Mouse (Mus musculus): Measurements from ENCODE around the gene Nol10. TPM values are rescaled to one million over a fixed set of nuclear protein-coding genes. Genes with fewer than 3 reads are reported as not detected.

Gene Nol10
- polyA plus RNA-seq, 1 experiment from 2014 or later, result 25.9 TPM

DNA sequence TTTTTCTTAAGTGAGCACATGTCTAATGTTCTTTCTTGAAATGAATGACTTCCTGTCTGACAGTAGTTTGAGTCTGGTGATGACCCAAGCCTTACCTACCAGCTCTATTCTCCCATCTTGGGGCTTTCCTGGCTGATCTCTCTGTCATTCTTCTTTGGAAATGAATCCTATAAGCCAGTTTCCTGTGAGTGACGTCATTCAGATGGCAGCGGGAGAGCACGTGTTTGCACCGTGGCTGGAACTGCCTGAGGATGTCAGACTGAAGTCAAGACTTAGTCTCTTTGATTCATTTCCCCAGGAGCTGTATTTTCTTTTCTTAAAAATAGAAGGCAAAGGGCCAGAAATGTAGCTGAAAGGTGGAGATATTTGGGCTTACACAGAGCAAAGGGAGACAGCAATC is 42.3 kb downstream of the Nol10 start:
- WGBS, result 63% methylated on average over 4 of the region's 4 CpGs
- H3K4me1 ChIP-seq, result no peaks in the 10 kb centered on the region
- H3K9me3 ChIP-seq, result no peaks in the 10 kb centered on the region
- no peaks in the 10 kb centered on the region for H3K27me3 ChIP-seq
- no peak overlapping the region for H3K9ac ChIP-seq
- H3K27ac ChIP-seq, result no peak overlapping the region
- no peak overlapping the region for H3K4me2 ChIP-seq (replicated peaks)
- ATAC-seq (ENCODE audit: low FRiP score, low read depth), result no peak
- no peak overlapping the region for H3K4me3 ChIP-seq
- H3K36me3 ChIP-seq, result peaks cover 28% of the 10 kb centered on the region

DNA sequence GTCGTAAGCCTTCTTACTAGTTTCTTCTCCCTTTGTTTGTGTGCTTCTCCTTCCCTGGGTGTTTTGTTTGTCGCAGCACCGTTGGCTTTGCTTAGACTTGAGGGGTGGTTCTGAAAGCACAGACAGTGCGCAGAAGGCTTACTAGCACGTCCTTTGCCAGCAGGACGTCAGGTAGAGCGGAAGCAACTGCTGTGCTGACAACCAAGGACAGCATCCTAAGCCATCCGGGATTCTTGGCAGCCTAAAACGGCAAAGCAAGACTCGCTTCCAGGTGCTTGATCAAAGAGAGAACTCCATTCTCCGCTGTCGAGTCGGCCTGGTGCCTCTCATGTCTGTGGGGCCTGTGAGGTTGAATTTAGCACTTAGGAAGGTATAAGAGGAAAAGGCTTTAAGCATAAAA is 44.9 kb downstream of the Nol10 start:
- peaks cover 22% of the 10 kb centered on the region for H3K36me3 ChIP-seq
- H3K9ac ChIP-seq, result no peak overlapping the region
- H3K4me3 ChIP-seq, result no peak overlapping the region
- 77% methylated on average over 13 of the region's 13 CpGs for WGBS
- H3K27me3 ChIP-seq, result no peaks in the 10 kb centered on the region
- no peak for ATAC-seq (ENCODE audit: low FRiP score, low read depth)
- no peaks in the 10 kb centered on the region for H3K9me3 ChIP-seq
- H3K4me2 ChIP-seq (replicated peaks), result no peak overlapping the region
- no peak overlapping the region for H3K27ac ChIP-seq
- no peaks in the 10 kb centered on the region for H3K4me1 ChIP-seq

DNA sequence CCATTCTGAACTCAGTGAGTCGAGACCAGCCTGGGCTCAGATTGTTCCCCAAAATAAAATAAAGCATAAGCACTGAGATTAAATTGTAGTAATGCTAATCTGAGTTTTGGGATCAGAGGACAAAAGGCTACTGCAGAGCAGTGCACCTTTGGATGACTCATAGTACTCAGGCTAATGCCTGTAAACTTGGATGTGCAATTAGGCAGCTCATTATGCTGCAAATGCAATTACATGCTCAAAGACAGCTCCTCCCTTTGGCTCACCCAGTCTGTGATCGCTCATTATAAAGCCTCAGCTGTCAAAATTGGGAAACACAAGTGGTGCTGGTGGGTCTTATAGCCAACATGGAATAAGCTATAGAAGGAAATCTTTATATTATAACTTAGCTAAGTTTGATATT is 48.9 kb downstream of the Nol10 start:
- H3K36me3 ChIP-seq, result peaks cover 34% of the 10 kb centered on the region
- WGBS, result 68% methylated on average over 2 of the region's 2 CpGs
- H3K27ac ChIP-seq, result no peak overlapping the region

DNA sequence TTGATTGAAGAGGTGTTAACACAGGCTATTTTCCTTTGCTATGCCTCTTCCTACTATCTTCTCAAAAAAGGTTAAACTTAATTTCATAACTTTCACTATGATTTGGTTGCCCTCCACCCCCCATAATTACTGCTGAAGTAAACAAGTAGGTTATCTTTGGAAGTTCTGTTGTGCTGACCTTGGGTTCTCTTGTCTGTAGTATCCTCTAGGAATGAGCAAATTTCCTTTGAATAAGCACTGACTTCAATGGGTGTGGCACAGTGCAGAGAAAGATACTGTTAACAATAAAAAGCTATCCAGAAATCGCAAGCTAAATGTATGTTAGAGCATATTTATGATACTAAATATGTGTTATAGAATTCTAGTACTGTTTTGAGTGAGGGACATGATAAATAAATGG is 53.2 kb downstream of the Nol10 start:
- no peak for ATAC-seq (ENCODE audit: low FRiP score, low read depth)

More for the DNA sequence above, 48.9 kb downstream of the Nol10 start:
- Histone ChIP-seq H3K27me3 (no peaks in the 10 kb centered on the region), H3K9me3 (no peaks in the 10 kb centered on the region), H3K4me3 (no peak overlapping the region), H3K4me2 (replicated peaks) (no peak overlapping the region), H3K9ac (no peak overlapping the region), H3K4me1 (no peaks in the 10 kb centered on the region)
- no peak for ATAC-seq (ENCODE audit: low FRiP score, low read depth)

DNA sequence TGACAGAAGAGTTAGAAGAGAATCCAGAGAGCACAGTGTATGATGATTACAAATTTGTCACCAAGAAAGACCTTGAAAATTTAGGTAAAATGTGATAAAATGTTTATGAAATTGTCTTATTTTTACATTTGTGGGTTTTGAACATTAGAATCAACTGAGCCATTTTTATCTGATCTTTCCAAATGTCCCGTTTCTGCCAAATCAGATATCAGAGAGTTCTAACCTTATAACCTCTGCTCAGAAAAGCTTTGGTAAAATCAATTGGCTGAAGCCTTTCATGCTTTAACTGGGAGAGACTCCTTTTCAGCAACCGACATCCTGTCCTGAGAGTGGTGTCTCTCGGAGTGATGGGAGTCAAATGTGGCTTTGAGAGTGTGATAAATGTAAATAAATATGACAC is 53.9 kb downstream of the Nol10 start:
- Histone ChIP-seq H3K9me3 (no peaks in the 10 kb centered on the region), H3K4me2 (replicated peaks) (no peak overlapping the region), H3K36me3 (peaks cover 47% of the 10 kb centered on the region), H3K27me3 (no peaks in the 10 kb centered on the region), H3K4me1 (no peaks in the 10 kb centered on the region), H3K4me3 (no peak overlapping the region), H3K27ac (no peak overlapping the region), H3K9ac (no peak overlapping the region)
- 84% methylated on average over 3 of the region's 3 CpGs for WGBS
- no peak for ATAC-seq (ENCODE audit: low FRiP score, low read depth)

More for the DNA sequence above, 53.2 kb downstream of the Nol10 start:
- H3K4me3 ChIP-seq, result no peak overlapping the region
- 92% methylated on average over 1 of the region's 1 CpGs for whole genome bisulfite sequencing
- H3K4me2 ChIP-seq (replicated peaks), result no peak overlapping the region
- no peak overlapping the region for H3K9ac ChIP-seq
- no peak overlapping the region for H3K27ac ChIP-seq
- no peaks in the 10 kb centered on the region for H3K9me3 ChIP-seq
- H3K4me1 ChIP-seq, result no peaks in the 10 kb centered on the region
- H3K36me3 ChIP-seq, result peaks cover 45% of the 10 kb centered on the region
- no peaks in the 10 kb centered on the region for H3K27me3 ChIP-seq

DNA sequence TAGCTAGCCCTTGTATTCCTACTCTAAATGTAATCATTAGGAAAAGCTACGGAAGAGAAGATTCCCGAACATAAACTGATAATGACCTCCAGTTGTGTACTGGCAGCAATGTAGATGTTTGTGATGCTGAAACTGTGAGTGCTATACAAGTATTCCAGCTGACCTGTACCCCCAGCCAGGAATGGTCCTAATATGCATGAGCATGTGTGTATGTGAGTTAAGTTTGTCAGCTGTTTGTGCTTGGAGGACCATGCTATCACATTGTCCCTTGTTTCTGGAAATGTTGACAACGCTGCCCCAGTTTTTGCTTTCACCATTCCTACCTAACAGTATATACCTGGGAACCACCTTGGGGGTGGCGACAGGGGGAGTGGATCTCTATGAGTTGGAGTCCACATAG is 55.7 kb downstream of the Nol10 start:
- H3K36me3 ChIP-seq, result peaks cover 62% of the 10 kb centered on the region
- H3K4me2 ChIP-seq (replicated peaks), result no peak overlapping the region
- no peaks in the 10 kb centered on the region for H3K9me3 ChIP-seq
- 91% methylated on average over 4 of the region's 4 CpGs for WGBS
- H3K27ac ChIP-seq, result no peak overlapping the region
- no peak overlapping the region for H3K4me3 ChIP-seq
- H3K27me3 ChIP-seq, result no peaks in the 10 kb centered on the region
- no peak for ATAC-seq (ENCODE audit: low FRiP score, low read depth)
- no peaks in the 10 kb centered on the region for H3K4me1 ChIP-seq
- no peak overlapping the region for H3K9ac ChIP-seq

DNA sequence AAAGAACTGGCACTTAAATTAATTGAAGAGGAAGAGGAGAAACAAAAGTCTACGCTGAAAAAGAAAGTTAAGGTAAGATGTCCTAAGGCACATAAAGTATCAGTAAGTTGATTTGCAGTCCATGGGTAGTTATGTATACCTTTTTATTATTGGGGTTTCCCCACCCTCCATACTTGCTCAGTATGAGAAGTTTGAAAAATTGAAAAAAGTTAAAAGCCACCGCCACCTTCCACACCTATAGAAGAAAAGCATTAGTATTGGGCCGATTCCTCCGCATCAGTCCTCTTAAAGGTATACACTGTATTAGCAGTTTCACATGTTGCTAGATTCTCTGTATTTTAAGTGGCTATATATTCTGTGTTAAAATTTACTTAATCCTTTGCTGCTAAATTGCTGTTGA is 58.6 kb downstream of the Nol10 start:
- no peak overlapping the region for H3K4me3 ChIP-seq
- no peaks in the 10 kb centered on the region for H3K27me3 ChIP-seq
- no peak overlapping the region for H3K9ac ChIP-seq
- 83% methylated on average over 4 of the region's 4 CpGs for WGBS
- no peak overlapping the region for H3K27ac ChIP-seq
- no peak overlapping the region for H3K4me2 ChIP-seq (replicated peaks)
- no peaks in the 10 kb centered on the region for H3K4me1 ChIP-seq
- no peaks in the 10 kb centered on the region for H3K9me3 ChIP-seq
- ATAC-seq (ENCODE audit: low FRiP score, low read depth), result no peak
- H3K36me3 ChIP-seq, result peaks cover 59% of the 10 kb centered on the region

DNA sequence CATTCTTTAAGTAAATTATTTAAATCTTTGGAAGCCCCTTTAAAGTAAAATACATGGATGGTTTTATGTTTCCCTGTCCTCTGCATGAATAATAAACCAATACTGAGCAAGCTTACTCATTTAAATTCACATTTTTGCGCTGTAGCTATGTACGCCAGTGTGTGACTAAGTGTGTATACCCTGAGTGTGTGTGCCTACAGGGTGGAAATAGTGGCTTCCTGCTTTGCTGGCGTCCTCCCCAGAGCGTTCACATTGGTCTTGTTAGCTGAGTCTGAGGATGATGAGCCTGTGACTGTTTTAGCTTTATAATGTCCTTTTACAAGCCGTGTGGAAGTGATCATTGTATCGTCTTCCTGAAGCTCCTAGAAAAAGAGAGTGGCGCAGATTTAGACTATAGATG is 60.1 kb downstream of the Nol10 start:
- Histone ChIP-seq H3K27ac (no peak overlapping the region), H3K4me1 (no peaks in the 10 kb centered on the region), H3K36me3 (peaks cover 53% of the 10 kb centered on the region), H3K4me3 (no peak overlapping the region), H3K4me2 (replicated peaks) (no peak overlapping the region), H3K27me3 (no peaks in the 10 kb centered on the region), H3K9ac (no peak overlapping the region), H3K9me3 (no peaks in the 10 kb centered on the region)
- 83% methylated on average over 7 of the region's 7 CpGs for WGBS
- ATAC-seq (ENCODE audit: low FRiP score, low read depth), result no peak

DNA sequence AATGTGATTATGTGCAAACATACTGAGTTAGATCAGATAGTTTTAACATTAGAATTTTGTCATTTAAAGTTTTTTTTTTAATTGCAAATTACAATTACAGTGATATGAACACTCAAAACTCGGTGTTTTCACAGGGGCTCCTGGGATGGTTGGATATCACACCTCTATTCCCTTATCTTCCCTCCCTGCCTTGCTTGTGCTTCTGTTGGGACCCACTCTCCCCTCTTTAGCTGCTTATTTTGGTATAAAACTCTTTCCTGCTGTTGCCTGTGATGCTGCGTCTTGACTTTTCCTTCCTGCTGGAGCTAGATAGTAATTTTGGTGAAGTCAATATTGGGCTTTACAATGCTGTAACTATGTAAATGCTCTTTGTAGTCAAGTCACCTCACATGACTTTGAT is 63.0 kb downstream of the Nol10 start:
- Histone ChIP-seq H3K9ac (no peak overlapping the region), H3K27me3 (no peaks in the 10 kb centered on the region), H3K4me2 (replicated peaks) (no peak overlapping the region), H3K9me3 (no peaks in the 10 kb centered on the region), H3K4me3 (no peak overlapping the region), H3K27ac (no peak overlapping the region), H3K4me1 (no peaks in the 10 kb centered on the region), H3K36me3 (peaks cover 41% of the 10 kb centered on the region)
- no peak for ATAC-seq (ENCODE audit: low FRiP score, low read depth)
- 83% methylated on average over 2 of the region's 2 CpGs for WGBS

DNA sequence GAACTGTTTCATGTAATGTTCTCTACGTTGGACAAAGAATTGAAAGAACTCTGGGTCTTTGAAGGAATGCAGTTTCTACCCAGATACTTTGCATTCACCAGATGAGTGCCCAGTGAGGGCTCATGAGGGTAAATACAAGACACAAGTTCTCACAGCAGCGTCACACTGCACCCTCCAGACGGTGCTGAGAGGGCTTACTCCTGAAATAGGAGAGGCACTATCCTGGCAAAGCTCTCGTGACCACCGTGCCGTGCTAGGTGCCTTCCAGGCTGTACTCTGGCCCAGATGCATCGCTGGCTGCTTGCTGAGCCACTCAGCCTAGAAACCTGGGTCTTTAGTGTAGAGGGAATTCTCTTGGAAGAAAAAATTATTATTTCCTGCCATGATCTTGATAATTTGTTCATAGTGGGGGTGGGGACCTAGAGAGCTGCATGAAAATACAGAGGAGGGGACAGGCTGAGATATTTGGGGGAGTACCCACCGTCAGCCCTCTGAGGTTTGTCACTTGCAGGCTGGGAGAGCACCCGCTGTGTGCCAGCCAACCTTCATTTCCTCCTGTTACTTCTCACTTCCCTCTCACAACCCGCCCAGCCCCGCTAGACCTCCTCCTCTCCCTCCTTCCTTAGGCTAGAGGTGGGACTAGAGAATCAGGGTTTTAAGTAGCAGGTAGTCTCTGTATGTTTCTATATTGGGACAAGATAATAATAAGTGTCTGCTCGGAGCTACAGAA is 63.7 kb downstream of the Nol10 start:
- Histone ChIP-seq H3K9ac (no peak overlapping the region), H3K27ac (no peak overlapping the region), H3K4me3 (no peak overlapping the region), H3K4me2 (replicated peaks) (no peak overlapping the region), H3K9me3 (no peaks in the 10 kb centered on the region), H3K4me1 (no peaks in the 10 kb centered on the region), H3K36me3 (peaks cover 46% of the 10 kb centered on the region), H3K27me3 (no peaks in the 10 kb centered on the region)
- no peak for ATAC-seq (ENCODE audit: low FRiP score, low read depth)
- WGBS, result 50% methylated on average over 12 of the region's 12 CpGs

DNA sequence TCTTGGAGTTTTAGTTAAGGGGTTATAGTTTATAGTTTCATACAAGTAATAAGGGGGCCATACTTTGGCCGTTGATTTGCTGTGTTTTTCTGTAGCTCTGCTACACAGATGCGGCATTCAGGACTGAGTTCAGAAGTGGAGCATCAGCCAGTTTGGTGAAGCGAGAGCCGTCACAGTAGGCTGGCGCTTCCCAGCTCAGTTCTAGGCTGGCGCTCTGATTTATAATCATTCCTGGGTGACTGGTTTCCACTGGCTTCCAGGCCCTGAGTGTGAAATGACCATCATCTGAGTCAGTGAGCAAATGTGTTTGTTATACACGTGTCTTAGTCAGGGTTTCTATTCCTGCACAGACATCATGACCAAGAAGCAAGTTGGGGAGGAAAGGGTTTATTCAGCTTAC is 66.5 kb downstream of the Nol10 start:
- no peak overlapping the region for H3K4me3 ChIP-seq
- no peak overlapping the region for H3K4me2 ChIP-seq (replicated peaks)
- no peaks in the 10 kb centered on the region for H3K4me1 ChIP-seq
- H3K9me3 ChIP-seq, result no peaks in the 10 kb centered on the region
- no peaks in the 10 kb centered on the region for H3K27me3 ChIP-seq
- no peak overlapping the region for H3K9ac ChIP-seq
- H3K36me3 ChIP-seq, result peaks cover 55% of the 10 kb centered on the region
- ATAC-seq (ENCODE audit: low FRiP score, low read depth), result no peak
- no peak overlapping the region for H3K27ac ChIP-seq
- WGBS, result 87% methylated on average over 7 of the region's 7 CpGs

DNA sequence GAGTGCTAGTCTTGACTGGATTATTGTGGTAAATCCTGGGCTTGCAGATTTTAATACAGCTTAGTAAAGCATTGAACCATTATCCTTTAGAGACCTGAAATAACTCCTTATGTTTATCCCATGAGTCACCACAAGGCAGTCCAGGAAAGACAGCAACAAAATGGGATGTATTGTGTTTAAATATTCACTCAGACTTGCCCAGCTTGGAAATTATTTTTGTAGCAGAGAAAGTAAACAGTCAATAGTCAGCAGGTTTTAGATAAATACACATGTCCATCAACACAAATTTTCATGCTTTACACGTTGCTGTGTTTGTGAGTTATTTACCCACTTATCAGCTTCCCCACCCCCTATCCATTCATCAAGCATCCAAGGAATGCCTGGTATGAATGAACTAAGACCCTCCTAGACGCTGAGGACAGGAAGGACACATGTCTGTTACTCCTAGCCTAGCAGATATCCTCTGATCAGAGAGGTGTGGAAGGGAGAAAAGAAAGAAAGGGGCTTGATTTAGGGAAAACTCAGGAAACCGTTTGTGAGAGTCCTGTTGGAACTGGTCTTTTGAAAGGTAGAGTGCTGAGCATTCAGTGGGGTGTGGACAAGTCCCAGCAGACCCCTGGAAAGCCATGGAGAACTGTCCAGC is 72.0 kb downstream of the Nol10 start:
- peaks cover 70% of the 10 kb centered on the region for H3K36me3 ChIP-seq
- no peaks in the 10 kb centered on the region for H3K4me1 ChIP-seq
- no peak overlapping the region for H3K4me3 ChIP-seq
- H3K9me3 ChIP-seq, result no peaks in the 10 kb centered on the region
- H3K4me2 ChIP-seq (replicated peaks), result no peak overlapping the region
- no peak overlapping the region for H3K27ac ChIP-seq
- H3K9ac ChIP-seq, result no peak overlapping the region
- no peak for ATAC-seq (ENCODE audit: low FRiP score, low read depth)
- 42% methylated on average over 3 of the region's 3 CpGs for WGBS
- no peaks in the 10 kb centered on the region for H3K27me3 ChIP-seq

All from limb, embryonic 13.5 days (tissue).